Mouse (Mus musculus): ENCODE data around the gene Arid5b.

DNA sequence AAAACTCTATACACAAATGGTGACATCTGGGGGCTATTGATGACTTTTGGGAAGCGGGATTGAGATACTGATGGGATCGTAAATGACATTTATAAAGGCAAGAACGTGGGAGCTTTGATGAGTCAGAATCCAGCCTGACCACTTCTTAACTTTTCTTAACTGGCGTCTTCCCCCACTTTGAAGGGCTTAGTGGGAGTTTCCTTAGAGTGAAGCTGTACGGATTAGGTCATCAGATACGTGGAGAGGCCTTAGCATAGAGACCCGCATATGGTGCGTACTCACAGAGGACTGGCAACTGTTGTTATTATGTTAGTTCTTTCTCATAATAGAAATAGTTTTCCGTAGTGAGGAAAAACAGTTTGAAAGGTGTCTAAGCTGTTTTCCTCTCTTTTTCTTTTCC lies 104.9 kb downstream of the Arid5b start:
- TF ChIP-seq CTCF (IDR thresholded peaks at IDR 0.05; ENCODE audit: borderline replicate concordance, control insufficient read depth, extremely low read depth, insufficient read depth, low read length, poor library complexity), result no peak
- TF ChIP-seq POLR2A (IDR thresholded peaks at IDR 0.05; ENCODE audit: control insufficient read depth, extremely low read depth, insufficient read depth, low read length, poor library complexity), result no peak
